8 mouse cellular contexts compared by ENCODE assay signal in genomic region chrX:93956727-93957126, GRCm38 (mm10). TPM values are rescaled to one million over a fixed set of nuclear protein-coding genes. Genes with fewer than 3 reads are reported as not detected.
DNase-seq lines count a peak whose midpoint lies in the region; ATAC-seq and TF ChIP-seq lines count a peak whose summit lies in the region.

No protein-coding gene starts in this region.

- no peaks in the 10 kb centered on the region for H3K4me1 ChIP-seq in intestine, embryonic 16.5 days (ENCODE audit: control insufficient read depth, insufficient read depth, low read length)
- no peaks in the 10 kb centered on the region for H3K4me1 ChIP-seq in intestine, embryonic 15.5 days (replicated peaks)
- no peaks in the 10 kb centered on the region for H3K4me1 ChIP-seq in E14TG2a.4 (replicated peaks; ENCODE audit: low read depth, low read length)

- H3K9ac ChIP-seq in intestine, embryonic 16.5 days (ENCODE audit: low read depth, low read length) = no peak overlapping the region
- no peak overlapping the region for H3K9ac ChIP-seq in intestine, embryonic 15.5 days

- 38% methylated on average over 1 of the region's 1 CpGs for WGBS in intestine, embryonic 16.5 days
- 35% methylated on average over 1 of the region's 1 CpGs for WGBS in intestine, embryonic 15.5 days

- no peaks in the 10 kb centered on the region for H3K36me3 ChIP-seq in intestine, embryonic 16.5 days (ENCODE audit: control insufficient read depth, insufficient read depth, low read length)
- no peaks in the 10 kb centered on the region for H3K36me3 ChIP-seq in intestine, embryonic 15.5 days
- no peaks in the 10 kb centered on the region for H3K36me3 ChIP-seq in E14TG2a.4 (ENCODE audit: insufficient read depth, low read length)
- no peaks in the 10 kb centered on the region for H3K36me3 ChIP-seq in splenic B cell, adult 2 months (ENCODE audit: control insufficient read depth, insufficient read depth, low read length, poor library complexity, severe bottlenecking)

- peak; percentile 56; the same call in 1 of the 2 replicates for ATAC-seq in intestine, embryonic 16.5 days
- no peak for ATAC-seq in intestine, embryonic 15.5 days

- peak; percentile 21; the same call in 1 of the 2 replicates for TF ChIP-seq CTCF in E14TG2a.4 (conservative IDR thresholded peaks at IDR 0.05; ENCODE audit: low read length)

- no peak overlapping the region for H3K27ac ChIP-seq in intestine, embryonic 16.5 days (ENCODE audit: low read length)
- H3K27ac ChIP-seq in intestine, embryonic 15.5 days = no peak overlapping the region

- no peak overlapping the region for H3K4me3 ChIP-seq in intestine, embryonic 16.5 days (ENCODE audit: low read length)
- H3K4me3 ChIP-seq in intestine, embryonic 15.5 days (replicated peaks) = no peak overlapping the region
- no peak overlapping the region for H3K4me3 ChIP-seq in E14TG2a.4 (replicated peaks; ENCODE audit: low read length)

- intact Hi-C loops in heart, postnatal 10 days (cut with DNase I) = loop anchor here (2.0 kb wide), 1 partner anchor 76 kb away; no protein-coding TSS in a partner anchor

- no peaks in the 10 kb centered on the region for H3K9me3 ChIP-seq in intestine, embryonic 16.5 days (ENCODE audit: control insufficient read depth, low read length)
- no peaks in the 10 kb centered on the region for H3K9me3 ChIP-seq in intestine, embryonic 15.5 days
- peaks cover 3% of the 10 kb centered on the region; the same call in 1 of the 2 replicates for H3K9me3 ChIP-seq in E14TG2a.4 (ENCODE audit: low read length)

- DNase-seq in adrenal gland, postnatal 10 days = peak; percentile 25
- peak; percentile 22 to 30 for DNase-seq in heart, postnatal 10 days
- peak; percentile 3 to 36 for DNase-seq in layer of hippocampus, postnatal 14 days (ENCODE audit: low spot score in 2 of 2)
- peak; percentile 27 for DNase-seq in splenic B cell, adult 2 months (ENCODE audit: low read depth, low spot score)
- DNase-seq in urinary bladder, postnatal 10 days (ENCODE audit: low spot score) = no peak

- no peak overlapping the region for H3K4me2 ChIP-seq in intestine, embryonic 16.5 days (ENCODE audit: low read depth, low read length)
- H3K4me2 ChIP-seq in intestine, embryonic 15.5 days (replicated peaks) = no peak overlapping the region

- H3K27me3 ChIP-seq in intestine, embryonic 16.5 days (replicated peaks; ENCODE audit: control insufficient read depth, insufficient read depth, low read length) = 0 out of 2 replicates have a peak, but pooled peaks cover 3% of the 10 kb centered on the region
- H3K27me3 ChIP-seq in intestine, embryonic 15.5 days (replicated peaks) = 0 out of 2 replicates have a peak, but pooled peaks cover 4% of the 10 kb centered on the region
- H3K27me3 ChIP-seq in E14TG2a.4 (ENCODE audit: insufficient read depth, low read length) = no peaks in the 10 kb centered on the region
- no peaks in the 10 kb centered on the region for H3K27me3 ChIP-seq in splenic B cell, adult 2 months (ENCODE audit: control insufficient read depth, insufficient read depth, low read length, poor library complexity, severe bottlenecking)

RNA-seq across cellular contexts. Expression of gene AU015836, which starts 11.7 kb away (rescaled TPM):
- polyA plus RNA-seq in intestine, embryonic 16.5 days (2015; fragmentation: Nextera tagmentation; extraction: Ambion mirVana) = 0.28 and 0.73 TPM in 2 replicates
- polyA plus RNA-seq in intestine, embryonic 15.5 days (2015; fragmentation: Nextera tagmentation; extraction: Ambion mirVana) = 0.36 and 0.42 TPM in 2 replicates
- total RNA-seq in adrenal gland, postnatal 10 days (2021) = not detected
- not detected for total RNA-seq in heart, postnatal 10 days (2021)
- total RNA-seq in layer of hippocampus, postnatal 14 days (2021) = not detected
